Mouse (Mus musculus) E14TG2a.4 (cell line): ENCODE measurements around the gene Lrrc75a.

ENCODE experiments used
- CTCF ChIP-seq: conservative IDR thresholded peaks from 2 replicates; pipeline ENCODE4 v1.5.1; 2014; ENCODE audit warnings: low read length
- NANOG ChIP-seq: IDR thresholded peaks from 2 replicates; pipeline ENCODE4 v1.6.1; 2014; ENCODE audit warnings: borderline replicate concordance, low read length, mixed read lengths
- POU5F1 ChIP-seq: IDR thresholded peaks from 2 replicates; pipeline ENCODE4 v1.6.1; 2014; ENCODE audit warnings: low read length, borderline replicate concordance

DNA sequence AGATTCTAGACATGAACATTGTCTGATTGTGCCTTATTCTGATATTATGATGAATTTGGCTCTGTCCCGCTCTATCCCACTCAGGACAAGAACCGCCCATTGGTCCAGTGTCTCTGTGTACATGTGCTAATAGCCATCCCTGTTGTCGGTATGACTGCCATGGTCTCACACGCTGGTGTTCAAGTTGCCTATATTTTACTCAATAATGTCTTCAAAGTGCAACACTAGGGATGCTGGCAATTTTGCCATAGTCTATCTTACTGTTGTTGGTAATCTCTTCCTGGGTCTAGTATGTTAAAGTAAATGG lies 27.9 kb upstream of the Lrrc75a start:
- TF ChIP-seq CTCF (no peak), NANOG (no peak), POU5F1 (no peak)
